Mouse (Mus musculus): ENCODE measurements around the gene Polr3e. TPM values are rescaled to one million over a fixed set of nuclear protein-coding genes. Genes with fewer than 3 reads are reported as not detected.
"Not testable (repeated sequence)": the region's sequence is repeated elsewhere in the genome, so short reads cannot be mapped to it uniquely, and the experiment has no call there.

The Polr3e gene
- polyA plus RNA-seq, 1 experiment from 2014 or later: 44.6 TPM

- peaks cover 47% of the 10 kb centered on the region for H3K36me3 ChIP-seq (replicated peaks)
- no peaks in the 10 kb centered on the region for H3K27me3 ChIP-seq (ENCODE audit: poor library complexity, severe bottlenecking)
- peaks cover 9% of the 10 kb centered on the region for H3K4me1 ChIP-seq
- DNase-seq (ENCODE audit: extremely low spot score, low spot score): no peak
- 92% methylated on average over 5 of the region's 5 CpGs for WGBS
- H3K9me3 ChIP-seq: no peaks in the 10 kb centered on the region
- no peak overlapping the region for H3K4me3 ChIP-seq
- no peak overlapping the region for H3K27ac ChIP-seq
Measured at GRCm38 (mm10) chr7:120963126-120963525, 45.6 kb downstream of the Polr3e start.

DNA sequence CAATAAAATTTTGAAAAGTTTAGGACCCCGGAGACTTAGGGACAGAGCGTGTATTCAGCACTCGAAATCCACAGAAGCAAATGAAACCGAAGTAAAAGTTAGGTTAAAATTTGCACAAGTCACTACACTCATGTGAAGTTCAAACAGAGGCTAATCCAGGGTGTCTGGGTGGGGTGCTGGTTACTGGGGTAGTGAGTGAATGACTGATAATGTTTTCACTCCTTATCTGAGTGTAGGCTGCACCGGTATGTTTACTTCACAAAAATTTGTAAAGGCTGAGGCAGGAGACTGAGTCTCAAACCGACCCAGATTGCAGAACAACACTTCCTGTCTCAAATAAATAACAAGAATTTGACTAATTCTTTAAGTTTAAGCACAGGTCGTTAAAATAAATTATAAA, 51.7 kb downstream of the Polr3e start:
- no peaks in the 10 kb centered on the region for H3K27me3 ChIP-seq (ENCODE audit: poor library complexity, severe bottlenecking)
- peaks cover 36% of the 10 kb centered on the region for H3K36me3 ChIP-seq (replicated peaks)
- no peak for DNase-seq (ENCODE audit: extremely low spot score, low spot score)
- no peak overlapping the region for H3K27ac ChIP-seq
- H3K4me1 ChIP-seq: no peaks in the 10 kb centered on the region
- H3K9me3 ChIP-seq: no peaks in the 10 kb centered on the region
- no peak overlapping the region for H3K4me3 ChIP-seq
- WGBS: 93% methylated on average over 7 of the region's 7 CpGs

DNA sequence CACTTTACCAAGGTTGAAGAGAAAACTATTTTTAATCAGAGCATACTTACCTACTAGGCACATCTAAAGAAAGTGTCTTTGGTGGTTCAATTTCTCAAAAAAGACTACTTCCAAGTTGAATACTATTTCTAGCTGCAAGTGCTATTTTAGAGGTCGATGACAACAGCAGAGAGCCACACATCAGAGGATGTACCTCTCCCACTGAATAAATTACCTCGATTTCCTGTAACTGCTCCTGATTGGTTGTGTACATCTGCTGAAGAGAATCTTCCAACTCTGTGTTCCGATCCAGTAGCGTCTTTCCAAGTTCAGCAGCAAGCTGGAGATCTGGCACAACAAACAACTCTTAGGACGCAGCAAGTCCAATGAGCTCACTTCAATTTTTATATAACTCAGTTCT, 52.6 kb downstream of the Polr3e start:
- WGBS: 91% methylated on average over 5 of the region's 5 CpGs
- Histone ChIP-seq H3K4me1 (no peaks in the 10 kb centered on the region), H3K9me3 (no peaks in the 10 kb centered on the region), H3K36me3 (replicated peaks) (peaks cover 36% of the 10 kb centered on the region), H3K27me3 (ENCODE audit: poor library complexity, severe bottlenecking) (no peaks in the 10 kb centered on the region), H3K27ac (no peak overlapping the region), H3K4me3 (no peak overlapping the region)
- DNase-seq (ENCODE audit: extremely low spot score, low spot score): no peak

DNA sequence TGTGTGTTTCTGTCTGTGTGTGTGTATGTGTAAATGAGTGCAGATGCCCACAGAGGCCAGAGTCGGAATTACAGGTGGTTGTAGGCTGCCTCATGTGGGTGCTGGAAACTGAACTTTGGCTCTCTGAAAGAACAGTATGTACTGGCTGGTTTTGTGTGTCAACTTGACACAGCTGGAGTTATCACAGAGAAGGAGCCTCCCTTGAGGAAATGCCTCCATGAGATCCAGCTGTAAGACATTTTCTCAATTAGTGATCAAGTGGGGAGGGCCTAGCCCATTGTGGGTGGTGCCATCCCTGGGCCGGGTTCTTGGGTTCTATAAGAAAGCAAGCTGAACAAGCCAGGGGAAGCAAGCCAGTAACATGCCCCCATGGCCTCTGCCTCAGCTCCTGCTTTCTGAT, 54.9 kb downstream of the Polr3e start:
- 73% methylated on average over 2 of the region's 2 CpGs for WGBS
- DNase-seq (ENCODE audit: extremely low spot score, low spot score): not testable (repeated sequence)

GRCm38 (mm10) chr7:120974001-120974400, 56.5 kb downstream of the Polr3e start:
- Histone ChIP-seq H3K36me3 (replicated peaks) (peaks cover 13% of the 10 kb centered on the region), H3K4me3 (no peak overlapping the region), H3K27me3 (ENCODE audit: poor library complexity, severe bottlenecking) (no peaks in the 10 kb centered on the region), H3K9me3 (no peaks in the 10 kb centered on the region), H3K27ac (no peak overlapping the region), H3K4me1 (peaks cover 24% of the 10 kb centered on the region)
- DNase-seq (ENCODE audit: extremely low spot score, low spot score): no peak
- WGBS: 93% methylated on average over 3 of the region's 3 CpGs

More for the DNA sequence above, 54.9 kb downstream of the Polr3e start:
- H3K27ac ChIP-seq; H3K27me3 ChIP-seq (ENCODE audit: poor library complexity, severe bottlenecking); H3K9me3 ChIP-seq; H3K4me3 ChIP-seq: not testable (repeated sequence)
- Histone ChIP-seq H3K4me1 (peaks cover 12% of the 10 kb centered on the region), H3K36me3 (replicated peaks) (peaks cover 28% of the 10 kb centered on the region)

DNA sequence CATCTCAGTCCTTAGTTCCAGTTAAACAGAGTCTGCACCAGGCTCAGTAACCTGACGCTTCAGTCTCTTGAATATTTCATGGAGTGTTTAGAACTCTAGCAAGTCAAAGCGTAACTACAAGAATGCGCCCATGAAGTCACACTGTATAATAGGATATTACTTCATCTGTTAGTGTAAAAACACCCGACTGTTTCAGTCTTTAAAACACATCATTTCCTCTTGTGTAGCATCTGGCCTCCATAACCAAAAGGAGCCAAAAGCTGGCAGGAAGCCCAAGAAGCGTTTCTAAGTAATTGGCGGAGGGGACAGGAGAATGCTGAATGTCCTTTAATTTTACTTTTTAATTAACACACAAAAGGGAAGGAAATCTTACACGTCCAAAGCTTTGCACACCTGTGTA, 59.5 kb downstream of the Polr3e start:
- WGBS: 83% methylated on average over 7 of the region's 7 CpGs
- H3K4me1 ChIP-seq: peaks cover 40% of the 10 kb centered on the region
- no peaks in the 10 kb centered on the region for H3K9me3 ChIP-seq
- DNase-seq (ENCODE audit: extremely low spot score, low spot score): no peak
- H3K27me3 ChIP-seq (ENCODE audit: poor library complexity, severe bottlenecking): no peaks in the 10 kb centered on the region
- no peak overlapping the region for H3K4me3 ChIP-seq
- H3K36me3 ChIP-seq (replicated peaks): no peaks in the 10 kb centered on the region; the same call in 1 of the 2 replicates
- H3K27ac ChIP-seq: no peak overlapping the region

DNA sequence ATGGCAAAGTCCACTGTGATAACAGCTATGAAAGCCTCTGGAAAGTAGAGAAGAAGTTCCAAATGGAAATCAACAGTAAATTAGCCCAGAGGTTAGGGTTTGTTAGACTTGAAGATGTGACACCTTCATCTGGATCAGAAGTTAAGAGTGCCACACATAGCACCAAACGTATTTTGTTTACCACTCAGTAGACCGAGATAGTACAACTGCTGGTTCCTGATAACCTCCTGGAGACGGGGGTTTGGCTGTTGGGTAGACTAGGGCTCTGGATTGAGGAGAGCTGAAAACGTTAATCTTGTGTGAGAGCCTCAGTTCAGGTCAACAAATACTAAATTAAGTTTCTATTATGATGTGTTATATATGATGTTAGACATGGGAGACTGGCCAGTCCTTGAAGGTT, 62.5 kb downstream of the Polr3e start:
- whole genome bisulfite sequencing: 91% methylated on average over 4 of the region's 4 CpGs
- Histone ChIP-seq H3K4me1 (peaks cover 52% of the 10 kb centered on the region), H3K9me3 (no peaks in the 10 kb centered on the region), H3K27me3 (ENCODE audit: poor library complexity, severe bottlenecking) (peaks cover 13% of the 10 kb centered on the region), H3K4me3 (peak overlapping the region; percentile 91; the same call in 1 of the 2 replicates), H3K36me3 (replicated peaks) (no peaks in the 10 kb centered on the region; the same call in 1 of the 2 replicates), H3K27ac (no peak overlapping the region)
- DNase-seq (ENCODE audit: extremely low spot score, low spot score): no peak

DNA sequence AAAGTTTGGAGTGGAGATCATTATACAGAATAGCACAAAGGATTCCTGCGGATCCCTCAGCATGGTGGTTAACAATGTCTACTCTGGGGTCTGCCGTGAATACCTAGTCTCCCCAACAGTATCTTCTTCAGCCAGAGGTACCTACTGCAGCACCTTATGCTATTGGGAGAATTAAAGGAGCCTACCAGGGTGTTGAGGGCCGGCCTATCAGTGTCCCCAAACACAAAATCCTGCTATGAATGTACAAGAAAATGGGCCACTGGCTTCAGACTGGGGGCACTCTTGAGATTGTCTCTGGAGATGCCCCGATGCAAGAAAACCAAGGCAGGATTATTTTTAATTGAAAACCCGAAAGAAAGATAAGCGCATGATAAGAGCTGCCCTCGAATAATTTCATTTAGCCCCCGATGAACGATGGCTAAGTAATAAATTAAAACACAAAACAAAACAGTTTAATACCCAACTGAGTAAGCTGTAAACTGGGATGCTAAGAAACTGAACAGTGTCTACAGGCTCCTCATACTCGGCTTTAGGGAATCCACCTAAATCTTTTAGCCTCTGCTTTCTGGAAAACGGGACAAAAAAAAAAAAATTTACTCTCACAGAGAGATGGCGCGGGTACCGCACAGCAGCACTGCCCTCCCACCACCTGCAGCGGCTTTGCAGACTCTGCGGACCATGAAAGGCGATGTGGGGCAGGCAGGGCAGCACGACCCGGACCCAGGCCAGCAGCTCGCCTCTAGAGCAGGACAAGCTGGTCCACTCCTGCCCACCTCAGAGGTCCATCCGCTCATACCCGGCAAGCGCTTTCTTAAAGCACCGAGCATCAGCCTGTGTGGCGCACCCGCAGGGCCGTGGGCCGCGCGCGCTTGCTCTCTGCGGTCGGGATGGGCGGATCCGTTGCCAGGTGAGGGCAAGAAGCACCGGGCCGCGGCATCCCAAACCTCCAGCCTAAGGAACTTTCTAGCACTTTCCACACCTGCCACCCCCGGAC, 63.7 kb downstream of the Polr3e start:
- Histone ChIP-seq H3K27ac (peak overlapping the region; percentile 95), H3K36me3 (replicated peaks) (no peaks in the 10 kb centered on the region; the same call in 1 of the 2 replicates), H3K27me3 (ENCODE audit: poor library complexity, severe bottlenecking) (peaks cover 13% of the 10 kb centered on the region), H3K9me3 (no peaks in the 10 kb centered on the region), H3K4me1 (peaks cover 48% of the 10 kb centered on the region), H3K4me3 (peak overlapping the region; percentile 91)
- WGBS: 4% methylated on average over 39 of the region's 39 CpGs
- peak; percentile 68 for DNase-seq (ENCODE audit: extremely low spot score, low spot score)

DNA sequence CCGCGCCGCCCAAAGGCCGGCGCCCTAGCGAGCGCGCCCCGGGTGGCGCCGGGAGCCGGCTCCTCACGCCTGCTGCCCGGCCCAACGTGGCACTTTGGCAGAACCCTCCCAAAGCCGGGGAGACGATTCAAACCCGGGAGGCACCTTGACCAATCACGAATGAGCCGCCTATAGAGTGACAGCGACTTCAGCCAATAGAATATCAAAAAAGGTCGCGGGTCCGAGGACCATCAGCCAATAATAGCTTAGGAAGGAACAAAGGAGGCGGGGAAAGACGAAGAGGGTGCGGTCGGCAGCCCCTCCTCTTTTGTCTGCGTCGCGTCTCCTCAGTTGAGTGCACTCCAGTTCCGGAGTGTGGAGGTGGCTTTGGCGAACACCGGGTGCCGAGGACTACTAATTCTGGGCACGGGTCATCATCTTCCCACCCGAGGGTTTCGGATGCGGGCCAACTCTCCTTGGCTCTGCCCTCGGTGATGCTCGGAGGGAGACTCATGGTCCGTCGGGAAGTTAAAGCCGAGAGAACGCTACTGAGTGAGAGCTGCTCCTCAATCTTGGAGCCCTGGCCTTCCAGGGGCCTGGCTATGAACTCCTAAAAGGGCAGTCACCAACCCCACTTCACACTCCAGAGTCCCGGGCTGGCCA, 64.8 kb downstream of the Polr3e start, which contains the start of the genes Cdr2 and Mfsd13b:
TSS of gene Cdr2 (minus strand) at position 113 of the 642 bp plus-strand sequence.
TSS of gene Mfsd13b (plus strand) at position 310 of the 642 bp plus-strand sequence.
- Histone ChIP-seq H3K4me1 (peaks cover 42% of the 10 kb centered on the region), H3K27me3 (ENCODE audit: poor library complexity, severe bottlenecking) (peaks cover 13% of the 10 kb centered on the region), H3K36me3 (replicated peaks) (no peaks in the 10 kb centered on the region; the same call in 1 of the 2 replicates), H3K27ac (peak within 1 kb of the TSS; percentile 95), H3K4me3 (peak within 1 kb of the TSS; percentile 91), H3K9me3 (no peaks in the 10 kb centered on the region)
- peak; percentile 92 for DNase-seq (ENCODE audit: extremely low spot score, low spot score)
- under 1% methylated on average over 46 of the region's 46 CpGs for WGBS

- DNase-seq (ENCODE audit: extremely low spot score, low spot score): no peak
- Histone ChIP-seq H3K4me3 (peak overlapping the region; percentile 91), H3K9me3 (no peaks in the 10 kb centered on the region), H3K27ac (peak overlapping the region; percentile 95), H3K4me1 (peaks cover 37% of the 10 kb centered on the region), H3K36me3 (replicated peaks) (no peaks in the 10 kb centered on the region; the same call in 1 of the 2 replicates), H3K27me3 (ENCODE audit: poor library complexity, severe bottlenecking) (peaks cover 13% of the 10 kb centered on the region)
- 18% methylated on average over 7 of the region's 7 CpGs for WGBS
Measured at GRCm38 (mm10) chr7:120982968-120983367, 65.4 kb downstream of the Polr3e start.

- Histone ChIP-seq H3K4me3 (no peak overlapping the region), H3K36me3 (replicated peaks) (no peaks in the 10 kb centered on the region), H3K27ac (no peak overlapping the region), H3K27me3 (ENCODE audit: poor library complexity, severe bottlenecking) (no peaks in the 10 kb centered on the region), H3K9me3 (no peaks in the 10 kb centered on the region), H3K4me1 (peaks cover 8% of the 10 kb centered on the region)
- 74% methylated on average over 8 of the region's 8 CpGs for WGBS
- no peak for DNase-seq (ENCODE audit: extremely low spot score, low spot score)
Measured at GRCm38 (mm10) chr7:120991191-120991590, 73.6 kb downstream of the Polr3e start.

Data from forebrain, embryonic 10.5 days (tissue).